ENCODE assay signal across 9 mouse cellular contexts in genomic region chr16:31235457-31236310, GRCm38 (mm10). TPM values are rescaled to one million over a fixed set of nuclear protein-coding genes. Genes with fewer than 3 reads are reported as not detected.
DNase-seq lines count a peak whose midpoint lies in the region; ATAC-seq and TF ChIP-seq lines count a peak whose summit lies in the region.
"Had no signal": no experiment of that assay in that cellular context is flagged by ENCODE, and none has a peak within 500 bp of the region (broad histone marks: within the 10 kb centered on the region; RNA-seq: fewer than 3 reads in every experiment).

No protein-coding gene starts in this region.

- no peaks in the 10 kb centered on the region for H3K36me3 ChIP-seq in heart, embryonic 10.5 days
- H3K36me3 ChIP-seq in liver, embryonic 13.5 days: no peaks in the 10 kb centered on the region
- H3K36me3 ChIP-seq: hindbrain, embryonic 15.5 days had no signal

- H3K27me3 ChIP-seq in heart, embryonic 10.5 days (ENCODE audit: insufficient read depth, poor library complexity, severe bottlenecking): peaks cover 14% of the 10 kb centered on the region; the same call in 1 of the 2 replicates
- 0 out of 2 replicates have a peak, but pooled peaks cover 2% of the 10 kb centered on the region for H3K27me3 ChIP-seq in liver, embryonic 13.5 days
- H3K27me3 ChIP-seq: hindbrain, embryonic 15.5 days had no signal

- peak overlapping the region; percentile 41 for H3K4me2 ChIP-seq in liver, embryonic 13.5 days
- H3K4me2 ChIP-seq: hindbrain, embryonic 15.5 days had no signal

- H3K4me1 ChIP-seq in heart, embryonic 10.5 days: peaks cover 36% of the 10 kb centered on the region
- peaks cover 20% of the 10 kb centered on the region for H3K4me1 ChIP-seq in liver, embryonic 13.5 days (replicated peaks)

- 16% methylated on average over 18 of the region's 18 CpGs for WGBS in heart, embryonic 10.5 days
- whole genome bisulfite sequencing in liver, embryonic 13.5 days (ENCODE audit: insufficient replicate concordance): 12% methylated on average over 18 of the region's 18 CpGs

- ATAC-seq in liver, embryonic 13.5 days (ENCODE audit: low read depth): no peak

- H3K4me3 ChIP-seq in layer of hippocampus, adult 2 months: no peak overlapping the region
- H3K4me3 ChIP-seq in heart, embryonic 10.5 days: peak overlapping the region; percentile 42
- H3K4me3 ChIP-seq in liver, embryonic 13.5 days (replicated peaks): no peak overlapping the region
- H3K4me3 ChIP-seq: hindbrain, embryonic 15.5 days had no signal

- H3K9ac ChIP-seq in liver, embryonic 13.5 days: no peak overlapping the region
- H3K9ac ChIP-seq: hindbrain, embryonic 15.5 days had no signal

- no peaks in the 10 kb centered on the region for H3K9me3 ChIP-seq in heart, embryonic 10.5 days
- no peaks in the 10 kb centered on the region for H3K9me3 ChIP-seq in liver, embryonic 13.5 days (replicated peaks)
- H3K9me3 ChIP-seq: hindbrain, embryonic 15.5 days had no signal

- no peak for TF ChIP-seq CTCF in layer of hippocampus, adult 2 months (conservative IDR thresholded peaks at IDR 0.05)

- H3K27ac ChIP-seq in layer of hippocampus, adult 2 months: peak overlapping the region; percentile 55
- H3K27ac ChIP-seq in heart, embryonic 10.5 days: peak overlapping the region; percentile 9; the same call in 1 of the 2 replicates
- H3K27ac ChIP-seq in liver, embryonic 13.5 days: no peak overlapping the region
- H3K27ac ChIP-seq: hindbrain, embryonic 15.5 days had no signal

- DNase-seq in layer of hippocampus, adult 2 months (ENCODE audit: low spot score in 2 of 2): no peak
- no peak for DNase-seq in layer of hippocampus, postnatal 10 days (ENCODE audit: low spot score in 2 of 2)
- peak; percentile 26 for DNase-seq in ZHBTc4 (ENCODE audit: low read depth, low spot score)
- peak; percentile 68 for DNase-seq in heart, embryonic 10.5 days (ENCODE audit: low spot score)
- no peak for DNase-seq in liver, embryonic 13.5 days
- DNase-seq in spleen, postnatal 10 days (ENCODE audit: low spot score in 2 of 2): peak; percentile 11 to 34
- no peak for DNase-seq in layer of hippocampus, postnatal 14 days (ENCODE audit: low spot score in 2 of 2)
- DNase-seq in testis, postnatal 10 days (ENCODE audit: low spot score): no peak

RNA-seq across cellular contexts. Expression of gene Acap2, which starts 34.6 kb away (rescaled TPM):
- 100 to 1,000 TPM; 140 to 148 TPM for total RNA-seq in layer of hippocampus, adult 2 months (2021)
- 10 to 100 TPM; 77.5 to 81.6 TPM for total RNA-seq in layer of hippocampus, postnatal 10 days (2021)
- 15.5 and 16.4 TPM in 2 replicates for polyA plus RNA-seq in heart, embryonic 10.5 days (2016; fragmentation: Nextera tagmentation; extraction: Ambion mirVana)
- polyA plus RNA-seq in liver, embryonic 13.5 days (2015; fragmentation: Nextera tagmentation; extraction: Ambion mirVana): 5.8 and 6.7 TPM in 2 replicates
- total RNA-seq in layer of hippocampus, postnatal 14 days (2021): 100 to 1,000 TPM; 102 to 116 TPM

RNA-seq across cellular contexts. Expression of gene Ppp1r2, which starts 39.4 kb away (rescaled TPM):
- total RNA-seq in layer of hippocampus, adult 2 months (2021): 10 to 100 TPM; 93.3 to 98.1 TPM
- 10 to 100 TPM; 64.3 to 65.2 TPM for total RNA-seq in layer of hippocampus, postnatal 10 days (2021)
- 85.0 and 95.4 TPM in 2 replicates for polyA plus RNA-seq in heart, embryonic 10.5 days (2016; fragmentation: Nextera tagmentation; extraction: Ambion mirVana)
- 44.7 and 49.6 TPM in 2 replicates for polyA plus RNA-seq in liver, embryonic 13.5 days (2015; fragmentation: Nextera tagmentation; extraction: Ambion mirVana)
- 10 to 100 TPM; 74.8 to 75.6 TPM for total RNA-seq in layer of hippocampus, postnatal 14 days (2021)

Comparison
In these comparisons a context has a peak if more than half of its experiments do, and no peak if none do; other contexts are left out.
1. DNase-seq: peak in ZHBTc4 (single experiment), heart, embryonic 10.5 days (single experiment) and spleen, postnatal 10 days (2 of 2); none in layer of hippocampus, adult 2 months (0 of 2), layer of hippocampus, postnatal 10 days (0 of 2), liver, embryonic 13.5 days (single experiment), layer of hippocampus, postnatal 14 days (0 of 2) and testis, postnatal 10 days (single experiment).